Mouse (Mus musculus) embryonic facial prominence, embryonic 15.5 days (tissue): ENCODE measurements around the gene Lrfn5. TPM values are rescaled to one million over a fixed set of nuclear protein-coding genes. Genes with fewer than 3 reads are reported as not detected.

Source experiments
- ATAC-seq: fragments of 200-750 bp; cut with Nextera tagmentation; 2 replicates; pipeline ENCODE4 v1.8.0; 2017; ENCODE audit warnings: low read depth, moderate TSS enrichment; ENCODE audit not compliant: insufficient number of reproducible peaks, low FRiP score, low TSS enrichment
- H3K27ac ChIP-seq: fragments of 300-500 bp; sonication (generic); replicated peaks from 2 replicates; pipeline ENCODE4 v1.5.1; 2015; ENCODE audit warnings: mild to moderate bottlenecking, inconsistent platforms
- H3K27me3 ChIP-seq: fragments of 300-500 bp; sonication (generic); 2 replicates; pipeline ENCODE4 v1.6.1; 2015; ENCODE audit warnings: inconsistent platforms
- H3K36me3 ChIP-seq: fragments of 300-500 bp; sonication (generic); 2 replicates; pipeline ENCODE4 v1.6.1; 2015; ENCODE audit warnings: mild to moderate bottlenecking, inconsistent platforms
- H3K4me1 ChIP-seq: fragments of 300-500 bp; sonication (generic); 2 replicates; pipeline ENCODE4 v1.6.1; 2015; ENCODE audit warnings: inconsistent platforms
- H3K4me2 ChIP-seq: fragments of 300-500 bp; sonication (generic); replicated peaks from 2 replicates; pipeline ENCODE4 v1.6.1; 2015; ENCODE audit warnings: mild to moderate bottlenecking, inconsistent platforms
- H3K4me3 ChIP-seq: fragments of 300-500 bp; sonication (generic); replicated peaks from 2 replicates; pipeline ENCODE4 v1.5.1; 2015; ENCODE audit warnings: mild to moderate bottlenecking, inconsistent platforms
- H3K9ac ChIP-seq: fragments of 300-500 bp; sonication (generic); 2 replicates; pipeline ENCODE4 v1.6.1; 2015; ENCODE audit warnings: inconsistent platforms
- H3K9me3 ChIP-seq: fragments of 300-500 bp; sonication (generic); replicated peaks from 2 replicates; pipeline ENCODE4 v1.6.1; 2016; ENCODE audit warnings: inconsistent platforms
- WGBS: fragments of 180-500 bp; shearing (Covaris S2); methylation state at CpG from one replicate; pipeline ENCODE4 v1.1.7; 2015; 5-methylcytosine and 5-hydroxymethylcytosine counted together
- polyA plus RNA-seq: library from polyadenylated mRNA; unstranded; fragments of >200 nt; fragmentation: Nextera tagmentation; extraction: Ambion mirVana; gene quantifications from 2 replicates; pipeline ENCODE4 v1.2.1, GENCODE M21; 2015

Lrfn5 gene
- 3.9 and 5.8 TPM in 2 replicates for polyA plus RNA-seq

- Histone ChIP-seq H3K27ac (no peak within 1 kb of the TSS), H3K36me3 (no peaks in the 10 kb centered on the region), H3K9ac (peak within 1 kb of the TSS; percentile 26; the same call in 1 of the 2 replicates), H3K9me3 (no peaks in the 10 kb centered on the region), H3K4me2 (peak within 1 kb of the TSS; percentile 87), H3K27me3 (peaks cover 36% of the 10 kb centered on the region), H3K4me3 (peak within 1 kb of the TSS; percentile 58), H3K4me1 (peaks cover 24% of the 10 kb centered on the region)
- ATAC-seq, result peak; percentile 88
- under 1% methylated on average over 50 of the region's 50 CpGs for WGBS
Measured at GRCm38 (mm10) chr12:61522829-61523370, at the start of gene Lrfn5. Gene Lrfn5, plus strand, starts transcription at chr12:61523150.

GRCm38 (mm10) chr12:61521501-61522147, 1.3 kb upstream of the Lrfn5 start:
- Histone ChIP-seq H3K36me3 (no peaks in the 10 kb centered on the region), H3K9me3 (no peaks in the 10 kb centered on the region), H3K4me3 (peak overlapping the region; percentile 18; the same call in 1 of the 2 replicates), H3K27ac (no peak overlapping the region), H3K4me1 (peaks cover 24% of the 10 kb centered on the region), H3K4me2 (peak overlapping the region; percentile 33), H3K27me3 (peaks cover 36% of the 10 kb centered on the region), H3K9ac (no peak overlapping the region)
- no peak for ATAC-seq
- WGBS, result 2% methylated on average over 20 of the region's 20 CpGs

GRCm38 (mm10) chr12:61522148-61522828, 662 bp upstream of the Lrfn5 start:
- H3K27me3 ChIP-seq, result peaks cover 36% of the 10 kb centered on the region
- no peak overlapping the region for H3K9ac ChIP-seq
- H3K4me1 ChIP-seq, result peaks cover 24% of the 10 kb centered on the region
- peak overlapping the region; percentile 58 for H3K4me3 ChIP-seq
- H3K36me3 ChIP-seq, result no peaks in the 10 kb centered on the region
- no peaks in the 10 kb centered on the region for H3K9me3 ChIP-seq
- H3K27ac ChIP-seq, result no peak overlapping the region
- H3K4me2 ChIP-seq, result peak overlapping the region; percentile 87
- ATAC-seq, result peak; percentile 48; the same call in 1 of the 2 replicates
- 5% methylated on average over 6 of the region's 6 CpGs for WGBS

GRCm38 (mm10) chr12:61523631-61524182, 757 bp downstream of the Lrfn5 start:
- Histone ChIP-seq H3K27ac (no peak overlapping the region), H3K4me3 (peak overlapping the region; percentile 58), H3K9me3 (no peaks in the 10 kb centered on the region), H3K36me3 (no peaks in the 10 kb centered on the region), H3K4me1 (peaks cover 24% of the 10 kb centered on the region), H3K4me2 (peak overlapping the region; percentile 87), H3K27me3 (peaks cover 36% of the 10 kb centered on the region), H3K9ac (no peak overlapping the region)
- ATAC-seq, result no peak
- 2% methylated on average over 16 of the region's 16 CpGs for WGBS

GRCm38 (mm10) chr12:61524183-61524651, 1.3 kb downstream of the Lrfn5 start:
- Histone ChIP-seq H3K9ac (0 out of 2 replicates have a peak overlapping the region, but pooled peaks have one; percentile 10), H3K4me1 (peaks cover 24% of the 10 kb centered on the region), H3K27me3 (peaks cover 36% of the 10 kb centered on the region), H3K27ac (no peak overlapping the region), H3K4me2 (peak overlapping the region; percentile 87), H3K36me3 (no peaks in the 10 kb centered on the region), H3K9me3 (no peaks in the 10 kb centered on the region), H3K4me3 (peak overlapping the region; percentile 58)
- ATAC-seq, result no peak
- WGBS, result under 1% methylated on average over 33 of the region's 33 CpGs

- Histone ChIP-seq H3K36me3 (no peaks in the 10 kb centered on the region), H3K9me3 (no peaks in the 10 kb centered on the region), H3K4me2 (peak overlapping the region; percentile 19; the same call in 1 of the 2 replicates), H3K4me1 (peaks cover 24% of the 10 kb centered on the region), H3K27ac (no peak overlapping the region), H3K9ac (no peak overlapping the region), H3K4me3 (no peak overlapping the region; the same call in 1 of the 2 replicates), H3K27me3 (peaks cover 28% of the 10 kb centered on the region)
- no peak for ATAC-seq
- 2% methylated on average over 9 of the region's 9 CpGs for WGBS
Measured at GRCm38 (mm10) chr12:61526199-61526598, 3.2 kb downstream of the Lrfn5 start.

- WGBS, result 79% methylated on average over 5 of the region's 5 CpGs
- no peak for ATAC-seq
- Histone ChIP-seq H3K9me3 (no peaks in the 10 kb centered on the region), H3K4me3 (no peak overlapping the region), H3K36me3 (no peaks in the 10 kb centered on the region), H3K4me1 (no peaks in the 10 kb centered on the region), H3K4me2 (no peak overlapping the region), H3K27ac (no peak overlapping the region), H3K9ac (no peak overlapping the region), H3K27me3 (no peaks in the 10 kb centered on the region)
Measured at GRCm38 (mm10) chr12:61579949-61580348, 57.0 kb downstream of the Lrfn5 start.

GRCm38 (mm10) chr12:61600305-61600704, 77.4 kb downstream of the Lrfn5 start:
- ATAC-seq, result no peak
- Histone ChIP-seq H3K27ac (no peak overlapping the region), H3K4me3 (no peak overlapping the region), H3K4me2 (no peak overlapping the region), H3K27me3 (no peaks in the 10 kb centered on the region), H3K9ac (no peak overlapping the region), H3K4me1 (no peaks in the 10 kb centered on the region), H3K36me3 (no peaks in the 10 kb centered on the region), H3K9me3 (no peaks in the 10 kb centered on the region)

- Histone ChIP-seq H3K4me3 (no peak overlapping the region), H3K4me2 (no peak overlapping the region), H3K4me1 (no peaks in the 10 kb centered on the region), H3K27me3 (no peaks in the 10 kb centered on the region), H3K27ac (no peak overlapping the region), H3K9me3 (no peaks in the 10 kb centered on the region), H3K9ac (no peak overlapping the region), H3K36me3 (no peaks in the 10 kb centered on the region)
- WGBS, result 79% methylated on average over 3 of the region's 3 CpGs
- no peak for ATAC-seq
Measured at GRCm38 (mm10) chr12:61607871-61608270, 84.9 kb downstream of the Lrfn5 start.

- H3K9me3 ChIP-seq, result no peaks in the 10 kb centered on the region
- no peak for ATAC-seq
- no peak overlapping the region for H3K9ac ChIP-seq
- H3K27me3 ChIP-seq, result no peaks in the 10 kb centered on the region
- no peaks in the 10 kb centered on the region for H3K4me1 ChIP-seq
- 69% methylated on average over 1 of the region's 1 CpGs for WGBS
- no peak overlapping the region for H3K27ac ChIP-seq
- no peak overlapping the region for H3K4me3 ChIP-seq
- H3K36me3 ChIP-seq, result no peaks in the 10 kb centered on the region
- no peak overlapping the region for H3K4me2 ChIP-seq
Measured at GRCm38 (mm10) chr12:61610081-61610480, 87.1 kb downstream of the Lrfn5 start.

- ATAC-seq, result no peak
- H3K27ac ChIP-seq, result no peak overlapping the region
- H3K9ac ChIP-seq, result no peak overlapping the region
- no peaks in the 10 kb centered on the region for H3K9me3 ChIP-seq
- H3K4me2 ChIP-seq, result no peak overlapping the region
- H3K27me3 ChIP-seq, result no peaks in the 10 kb centered on the region
- no peak overlapping the region for H3K4me3 ChIP-seq
- no peaks in the 10 kb centered on the region for H3K4me1 ChIP-seq
- no peaks in the 10 kb centered on the region for H3K36me3 ChIP-seq
Measured at GRCm38 (mm10) chr12:61624532-61624931, 101.6 kb downstream of the Lrfn5 start.
